Mouse (Mus musculus): ENCODE results near the gene Mrm2. TPM values are rescaled to one million over a fixed set of nuclear protein-coding genes. Genes with fewer than 3 reads are reported as not detected.

Gene Mrm2
- polyA plus RNA-seq, 1 experiment from 2014 or later = 12.4 TPM

Other genes starting within 250 kb of the Mrm2 start
- 24.8 and 25.9 TPM in 2 replicates for gene Mad1l1, start 10.3 kb downstream of the Mrm2 start, polyA plus RNA-seq (2015; fragmentation: Nextera tagmentation; extraction: Ambion mirVana)
- gene Nudt1, start 10.2 kb downstream of the Mrm2 start, polyA plus RNA-seq (2015; fragmentation: Nextera tagmentation; extraction: Ambion mirVana) = 34.8 and 35.5 TPM in 2 replicates
- gene Snx8, start 57.4 kb upstream of the Mrm2 start, polyA plus RNA-seq (2015; fragmentation: Nextera tagmentation; extraction: Ambion mirVana) = 10.5 and 10.9 TPM in 2 replicates
- 101 and 120 TPM in 2 replicates for gene Eif3b, start 87.4 kb upstream of the Mrm2 start, polyA plus RNA-seq (2015; fragmentation: Nextera tagmentation; extraction: Ambion mirVana)
- gene Gm4869, start 113.7 kb upstream of the Mrm2 start, polyA plus RNA-seq (2015; fragmentation: Nextera tagmentation; extraction: Ambion mirVana) = not detected in 2 replicates
- 9.3 and 9.9 TPM in 2 replicates for gene Chst12, start 173.7 kb upstream of the Mrm2 start, polyA plus RNA-seq (2015; fragmentation: Nextera tagmentation; extraction: Ambion mirVana)
- 4.6 and 4.9 TPM in 2 replicates for gene Grifin, start 233.2 kb upstream of the Mrm2 start, polyA plus RNA-seq (2015; fragmentation: Nextera tagmentation; extraction: Ambion mirVana)